Mouse (Mus musculus) layer of hippocampus, adult 9-10 months (tissue): ENCODE results near the gene Rnft2.

ENCODE experiments used
- DNase-seq: peaks from one replicate; pipeline ENCODE4 v3.0.0; 2022; ENCODE audit warnings: low spot score

The Rnft2 gene

GRCm38 (mm10) chr5:118250987-118251386 is 6.1 kb upstream of the Rnft2 start:
- DNase-seq: no peak

GRCm38 (mm10) chr5:118247378-118247777 is 2.5 kb upstream of the Rnft2 start:
- no peak for DNase-seq

GRCm38 (mm10) chr5:118245606-118246308 is 841 bp upstream of the Rnft2 start:
- no peak for DNase-seq

- DNase-seq: no peak
These were observed 5.2 kb downstream of the Rnft2 start for GRCm38 (mm10) chr5:118239671-118240070.

- DNase-seq: no peak
These were observed 8.0 kb downstream of the Rnft2 start for GRCm38 (mm10) chr5:118236891-118237290.

GRCm38 (mm10) chr5:118230071-118230611 is 14.8 kb downstream of the Rnft2 start:
- DNase-seq: no peak

GRCm38 (mm10) chr5:118223142-118223757 is 21.7 kb downstream of the Rnft2 start:
- DNase-seq: no peak

GRCm38 (mm10) chr5:118217410-118217809 is 27.5 kb downstream of the Rnft2 start:
- peak; percentile 50 for DNase-seq

GRCm38 (mm10) chr5:118214418-118215154 is 30.3 kb downstream of the Rnft2 start:
- no peak for DNase-seq

- DNase-seq: no peak
These were observed 30.9 kb downstream of the Rnft2 start for GRCm38 (mm10) chr5:118214012-118214411.

GRCm38 (mm10) chr5:118205852-118206251 is 39.1 kb downstream of the Rnft2 start:
- DNase-seq: no peak

- DNase-seq: no peak
These were observed 40.1 kb downstream of the Rnft2 start for GRCm38 (mm10) chr5:118204675-118205440.

GRCm38 (mm10) chr5:118199670-118200069 is 45.2 kb downstream of the Rnft2 start:
- no peak for DNase-seq

- DNase-seq: no peak
These were observed 47.5 kb downstream of the Rnft2 start for GRCm38 (mm10) chr5:118197421-118197820.

GRCm38 (mm10) chr5:118192221-118192620 is 52.7 kb downstream of the Rnft2 start:
- no peak for DNase-seq

GRCm38 (mm10) chr5:118190491-118190890 is 54.4 kb downstream of the Rnft2 start:
- DNase-seq: no peak

GRCm38 (mm10) chr5:118188356-118188755 is 56.6 kb downstream of the Rnft2 start:
- DNase-seq: no peak

- no peak for DNase-seq
These were observed 57.8 kb downstream of the Rnft2 start for GRCm38 (mm10) chr5:118186903-118187633.

GRCm38 (mm10) chr5:118177640-118178039 is 67.3 kb downstream of the Rnft2 start:
- DNase-seq: no peak

- DNase-seq: no peak
These were observed 69.8 kb downstream of the Rnft2 start for GRCm38 (mm10) chr5:118175137-118175536.

- no peak for DNase-seq
These were observed 70.5 kb downstream of the Rnft2 start for GRCm38 (mm10) chr5:118174310-118175009.
